Mouse (Mus musculus) cerebellum, postnatal 10 days (tissue): ENCODE measurements around the gene Etv2.

ENCODE experiments used
- DNase-seq, 2 experiments: peaks; one replicate each; pipeline ENCODE4 v3.0.0; 2021; ENCODE audit warnings: mixed read lengths in 2 of 2

Gene Etv2

GRCm38 (mm10) chr7:30613529-30614112 lies 22.0 kb downstream of the Etv2 start:
- DNase-seq, result peak; percentile 76 to 86

GRCm38 (mm10) chr7:30612654-30613402 lies 22.8 kb downstream of the Etv2 start, which contains the start of gene Upk1a:
Gene Upk1a (minus strand): TSS chr7:30612847.
- DNase-seq, result no peak

GRCm38 (mm10) chr7:30610043-30610442 lies 25.6 kb downstream of the Etv2 start:
- DNase-seq, result no peak

- DNase-seq, result no peak
These were observed 27.2 kb downstream of the Etv2 start for GRCm38 (mm10) chr7:30608476-30608875.

- peak; percentile 82 to 85 for DNase-seq
These were observed 27.8 kb downstream of the Etv2 start for GRCm38 (mm10) chr7:30607706-30608309.

- no peak for DNase-seq
These were observed 30.7 kb downstream of the Etv2 start for GRCm38 (mm10) chr7:30604944-30605343.

GRCm38 (mm10) chr7:30604424-30604823 lies 31.2 kb downstream of the Etv2 start:
- DNase-seq, result no peak

GRCm38 (mm10) chr7:30602583-30602982 lies 33.1 kb downstream of the Etv2 start:
- DNase-seq, result no peak

- peak; percentile 49 to 55 for DNase-seq
These were observed 35.0 kb downstream of the Etv2 start for GRCm38 (mm10) chr7:30600651-30601050.

GRCm38 (mm10) chr7:30599933-30600353 lies 35.7 kb downstream of the Etv2 start:
- DNase-seq, result peak; percentile 98

- DNase-seq, result no peak
These were observed 36.9 kb downstream of the Etv2 start, which contains the start of gene Zbtb32 for GRCm38 (mm10) chr7:30598786-30599185. Gene Zbtb32 (minus strand): TSS chr7:30598909.

GRCm38 (mm10) chr7:30596811-30597210 lies 38.8 kb downstream of the Etv2 start:
- DNase-seq, result no peak

GRCm38 (mm10) chr7:30596093-30596492 lies 39.6 kb downstream of the Etv2 start:
- DNase-seq, result no peak

- no peak for DNase-seq
These were observed 41.1 kb downstream of the Etv2 start for GRCm38 (mm10) chr7:30594510-30595024.

GRCm38 (mm10) chr7:30593579-30594509 lies 41.8 kb downstream of the Etv2 start:
- peak in 1 of 2 experiments; percentile 51 for DNase-seq

GRCm38 (mm10) chr7:30592772-30593423 lies 42.8 kb downstream of the Etv2 start:
- DNase-seq, result no peak

- DNase-seq, result peak; percentile 42 to 62
These were observed 44.1 kb downstream of the Etv2 start for GRCm38 (mm10) chr7:30591605-30591951.

- no peak for DNase-seq
These were observed 44.6 kb downstream of the Etv2 start for GRCm38 (mm10) chr7:30590927-30591604.

GRCm38 (mm10) chr7:30589435-30590301 lies 46.0 kb downstream of the Etv2 start:
- peak; percentile 95 to 97 for DNase-seq
